Mouse (Mus musculus) adrenal gland, postnatal 25 days (tissue): Measurements from ENCODE around the gene Mto1. TPM values are rescaled to one million over a fixed set of nuclear protein-coding genes. Genes with fewer than 3 reads are reported as not detected.
"Not testable (repeated sequence)": the region's sequence is repeated elsewhere in the genome, so short reads cannot be mapped to it uniquely, and the experiment has no call there.

Experiments used
- DNase-seq: peaks from one replicate; pipeline ENCODE4 v3.0.0; 2021; ENCODE audit warnings: mixed read lengths
- total RNA-seq: library from RNA; stranded (reverse); gene quantifications from 2 replicates; pipeline ENCODE4 v1.2.3, GENCODE M21; 2021

The Mto1 gene
- total RNA-seq, 1 experiment from 2014 or later, result 35.8 TPM

GRCm38 (mm10) chr9:78475873-78476272 lies 27.9 kb downstream of the Mto1 start:
- DNase-seq, result no peak

GRCm38 (mm10) chr9:78476531-78477020 lies 28.6 kb downstream of the Mto1 start:
- DNase-seq, result no peak

GRCm38 (mm10) chr9:78477021-78477551 lies 29.1 kb downstream of the Mto1 start:
- no peak for DNase-seq

- DNase-seq, result not testable (repeated sequence)
Measured at GRCm38 (mm10) chr9:78478009-78478605, 30.1 kb downstream of the Mto1 start.

- not testable (repeated sequence) for DNase-seq
Measured at GRCm38 (mm10) chr9:78479308-78479707, 31.3 kb downstream of the Mto1 start.

- DNase-seq, result not testable (repeated sequence)
Measured at GRCm38 (mm10) chr9:78480227-78480626, 32.2 kb downstream of the Mto1 start.

GRCm38 (mm10) chr9:78480706-78481358 lies 32.8 kb downstream of the Mto1 start:
- peak; percentile 75 for DNase-seq

- DNase-seq, result peak; percentile 91
Measured at GRCm38 (mm10) chr9:78481423-78482331, 33.7 kb downstream of the Mto1 start.

- DNase-seq, result no peak
Measured at GRCm38 (mm10) chr9:78482386-78482785, 34.4 kb downstream of the Mto1 start.

- no peak for DNase-seq
Measured at GRCm38 (mm10) chr9:78484660-78485059, 36.7 kb downstream of the Mto1 start.

GRCm38 (mm10) chr9:78488021-78488420 lies 40.0 kb downstream of the Mto1 start:
- not testable (repeated sequence) for DNase-seq

- DNase-seq, result peak; percentile 74
Measured at GRCm38 (mm10) chr9:78488890-78489420, 40.9 kb downstream of the Mto1 start, which contains the start of gene Eef1a1. TSS of gene Eef1a1 (minus strand) at chr9:78489151.

GRCm38 (mm10) chr9:78491169-78491568 lies 43.2 kb downstream of the Mto1 start:
- DNase-seq, result no peak

- no peak for DNase-seq
Measured at GRCm38 (mm10) chr9:78492254-78492653, 44.2 kb downstream of the Mto1 start.

GRCm38 (mm10) chr9:78493171-78493570 lies 45.2 kb downstream of the Mto1 start:
- no peak for DNase-seq

- DNase-seq, result no peak
Measured at GRCm38 (mm10) chr9:78500386-78500785, 52.4 kb downstream of the Mto1 start.

GRCm38 (mm10) chr9:78501284-78501683 lies 53.3 kb downstream of the Mto1 start:
- no peak for DNase-seq

- no peak for DNase-seq
Measured at GRCm38 (mm10) chr9:78503223-78504079, 55.4 kb downstream of the Mto1 start.

- no peak for DNase-seq
Measured at GRCm38 (mm10) chr9:78504133-78504532, 56.1 kb downstream of the Mto1 start.

GRCm38 (mm10) chr9:78504679-78505078 lies 56.7 kb downstream of the Mto1 start:
- DNase-seq, result no peak

- DNase-seq, result no peak
Measured at GRCm38 (mm10) chr9:78505223-78505622, 57.2 kb downstream of the Mto1 start.
